Mouse (Mus musculus): Measurements from ENCODE around the gene Plcl1.

DNA sequence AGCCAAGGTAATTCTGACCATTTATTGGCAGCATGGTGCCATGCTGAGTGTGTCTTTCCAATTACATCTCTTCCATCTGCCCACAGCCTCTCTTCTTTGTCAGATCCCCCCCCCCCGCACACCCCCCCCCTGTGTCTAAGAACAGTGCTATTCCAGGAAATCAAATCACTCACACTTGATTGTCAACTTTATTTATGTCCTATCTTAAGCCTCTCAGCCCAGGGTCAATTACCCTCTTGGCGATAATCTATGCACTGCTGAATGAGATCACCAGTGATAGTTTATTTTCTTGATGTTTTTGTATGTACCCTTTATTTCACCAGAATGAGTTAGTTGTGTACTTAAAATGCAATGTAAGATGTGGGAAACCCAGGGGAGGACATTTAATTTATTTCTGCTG is 176.0 kb downstream of the Plcl1 start:
- no peak for TF ChIP-seq CTCF (IDR thresholded peaks at IDR 0.05; ENCODE audit: control insufficient read depth, insufficient read depth, insufficient replicate concordance, low read depth, low read length)
- no peak for TF ChIP-seq POLR2A (IDR thresholded peaks at IDR 0.05; ENCODE audit: control insufficient read depth, low read depth, low read length)

Measured in testis, adult 2 months (tissue).